Mouse (Mus musculus) spleen, adult 2 months (tissue): ENCODE measurements around the gene Naa11. TPM values are rescaled to one million over a fixed set of nuclear protein-coding genes. Genes with fewer than 3 reads are reported as not detected.

ENCODE experiments used
- DNase-seq, 2 experiments: peaks; one replicate each; pipeline versions ENCODE4 v3.0.0 to v3.0.0-alpha.2; 2012 to 2021; ENCODE audit warnings: low spot score in 2 of 2, low read depth in 1 of 2
- H3K27ac ChIP-seq: fragments of 200-500 bp; 2 replicates; pipeline ENCODE4 v1.5.1; 2012; ENCODE audit warnings: low read length, inconsistent platforms; ENCODE audit not compliant: insufficient read depth
- H3K27me3 ChIP-seq: fragments of 200-500 bp; 2 replicates; pipeline ENCODE4 v1.6.1; 2012; ENCODE audit warnings: mild to moderate bottlenecking, moderate library complexity, low read length, inconsistent platforms; ENCODE audit not compliant: control insufficient read depth, insufficient read depth
- H3K36me3 ChIP-seq: fragments of 200-500 bp; 2 replicates; pipeline ENCODE4 v1.6.1; 2012; ENCODE audit warnings: mild to moderate bottlenecking, low read length, inconsistent platforms; ENCODE audit not compliant: control insufficient read depth, insufficient read depth
- H3K4me1 ChIP-seq: fragments of 200-500 bp; 2 replicates; pipeline ENCODE4 v1.6.1; 2011; ENCODE audit warnings: inconsistent platforms; ENCODE audit not compliant: control insufficient read depth, insufficient read depth, insufficient read length
- H3K4me3 ChIP-seq: fragments of 200-500 bp; 2 replicates; pipeline ENCODE4 v1.5.1; 2011; ENCODE audit warnings: mild to moderate bottlenecking, inconsistent platforms; ENCODE audit not compliant: insufficient read depth, insufficient read length; ENCODE audit errors: extremely low read depth
- CTCF ChIP-seq: fragments of 200-500 bp; IDR thresholded peaks from 2 replicates; pipeline ENCODE4 v1.5.1; 2011; ENCODE audit warnings: mild to moderate bottlenecking, inconsistent platforms; ENCODE audit not compliant: insufficient read depth, insufficient read length, insufficient replicate concordance; ENCODE audit errors: extremely low read depth
- POLR2A ChIP-seq: fragments of 200-500 bp; IDR thresholded peaks from 2 replicates; pipeline ENCODE4 v1.6.1; 2011; ENCODE audit warnings: low read depth, low read length, inconsistent platforms
- WGBS: fragments of 180-500 bp; shearing (Covaris S2); methylation state at CpG from one replicate; pipeline ENCODE4 v1.1.7; 2018; 5-methylcytosine and 5-hydroxymethylcytosine counted together
- polyA plus RNA-seq: library from polyadenylated mRNA; depleted of rRNA; stranded (reverse); fragments of >200 nt; gene quantifications from 2 replicates; pipeline ENCODE4 v1.2.3, GENCODE M21; 2012

Gene Naa11
- polyA plus RNA-seq, 1 experiment: not detected

- DNase-seq: no peak
- H3K27me3 ChIP-seq: no peaks in the 10 kb centered on the region
- WGBS: 92% methylated on average over 6 of the region's 6 CpGs
- H3K36me3 ChIP-seq: no peaks in the 10 kb centered on the region
- no peak overlapping the region for H3K4me3 ChIP-seq
- no peaks in the 10 kb centered on the region for H3K4me1 ChIP-seq
- TF ChIP-seq POLR2A: no peak
- H3K27ac ChIP-seq: no peak overlapping the region
Observed at GRCm38 (mm10) chr5:97410190-97410589, 18.0 kb upstream of the Naa11 start.

DNA sequence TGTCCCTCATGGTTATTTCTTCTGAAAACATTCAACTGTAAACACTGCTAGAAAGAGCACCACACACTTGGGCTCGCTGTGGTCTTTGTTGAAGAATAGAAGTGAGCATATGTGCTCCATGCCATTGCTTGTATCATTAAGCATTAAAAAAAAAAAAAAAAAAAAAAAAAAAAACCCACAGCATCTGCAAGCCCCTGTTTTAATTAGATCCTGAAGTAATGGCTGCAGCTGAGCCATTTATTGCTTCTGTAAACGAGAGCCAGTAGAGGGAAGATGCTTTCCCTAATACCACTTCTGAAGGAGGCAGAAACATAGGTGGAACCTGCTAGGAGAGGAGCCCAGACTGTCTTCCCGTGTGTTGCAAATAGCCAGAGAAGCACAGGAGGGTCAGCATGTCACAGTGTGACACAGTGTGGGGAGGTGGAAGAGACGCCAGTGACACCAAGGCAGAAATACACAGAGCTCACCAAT lies 17.1 kb upstream of the Naa11 start:
- no peak for TF ChIP-seq CTCF
- 68% methylated on average over 4 of the region's 4 CpGs for WGBS
- Histone ChIP-seq H3K36me3 (no peaks in the 10 kb centered on the region), H3K27me3 (no peaks in the 10 kb centered on the region), H3K27ac (no peak overlapping the region), H3K4me3 (no peak overlapping the region), H3K4me1 (no peaks in the 10 kb centered on the region)
- DNase-seq: no peak

GRCm38 (mm10) chr5:97401042-97401441 lies 8.9 kb upstream of the Naa11 start:
- no peaks in the 10 kb centered on the region for H3K36me3 ChIP-seq
- no peak overlapping the region for H3K4me3 ChIP-seq
- DNase-seq: no peak
- H3K27me3 ChIP-seq: no peaks in the 10 kb centered on the region
- TF ChIP-seq CTCF: no peak
- no peak for TF ChIP-seq POLR2A
- H3K27ac ChIP-seq: no peak overlapping the region
- peaks cover 4% of the 10 kb centered on the region; the same call in 1 of the 2 replicates for H3K4me1 ChIP-seq

DNA sequence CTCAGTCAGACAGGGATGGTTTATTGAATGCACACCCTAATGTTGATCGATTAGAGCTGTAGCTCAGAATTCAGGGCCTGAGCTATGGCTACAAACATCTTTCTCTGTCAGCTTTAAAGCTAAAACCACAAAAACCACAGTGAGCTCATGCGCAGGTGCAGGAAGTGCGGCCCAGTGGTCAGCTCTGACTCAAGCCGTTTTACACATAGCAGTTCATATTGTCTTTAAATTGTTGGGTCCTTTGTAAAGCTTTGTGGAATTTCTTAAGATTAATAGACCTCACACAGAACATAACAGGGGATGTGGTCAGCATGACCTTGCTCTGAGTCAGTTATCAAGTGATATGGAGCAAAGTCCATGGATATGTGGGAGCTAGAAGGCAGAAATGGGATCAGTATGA lies 5.4 kb upstream of the Naa11 start:
- WGBS: 12% methylated on average over 4 of the region's 4 CpGs
- no peak overlapping the region for H3K27ac ChIP-seq
- DNase-seq: peak; percentile 47 to 48
- no peak for TF ChIP-seq CTCF
- no peak for TF ChIP-seq POLR2A
- no peak overlapping the region for H3K4me3 ChIP-seq
- no peaks in the 10 kb centered on the region for H3K36me3 ChIP-seq
- H3K4me1 ChIP-seq: peaks cover 4% of the 10 kb centered on the region; the same call in 1 of the 2 replicates
- no peaks in the 10 kb centered on the region for H3K27me3 ChIP-seq

GRCm38 (mm10) chr5:97387622-97388021 lies 4.6 kb downstream of the Naa11 start:
- no peak for DNase-seq
- no peaks in the 10 kb centered on the region for H3K27me3 ChIP-seq
- no peaks in the 10 kb centered on the region for H3K4me1 ChIP-seq
- 90% methylated on average over 6 of the region's 6 CpGs for WGBS
- TF ChIP-seq CTCF (no peak), POLR2A (no peak)
- no peak overlapping the region for H3K27ac ChIP-seq
- no peaks in the 10 kb centered on the region for H3K36me3 ChIP-seq
- no peak overlapping the region for H3K4me3 ChIP-seq

DNA sequence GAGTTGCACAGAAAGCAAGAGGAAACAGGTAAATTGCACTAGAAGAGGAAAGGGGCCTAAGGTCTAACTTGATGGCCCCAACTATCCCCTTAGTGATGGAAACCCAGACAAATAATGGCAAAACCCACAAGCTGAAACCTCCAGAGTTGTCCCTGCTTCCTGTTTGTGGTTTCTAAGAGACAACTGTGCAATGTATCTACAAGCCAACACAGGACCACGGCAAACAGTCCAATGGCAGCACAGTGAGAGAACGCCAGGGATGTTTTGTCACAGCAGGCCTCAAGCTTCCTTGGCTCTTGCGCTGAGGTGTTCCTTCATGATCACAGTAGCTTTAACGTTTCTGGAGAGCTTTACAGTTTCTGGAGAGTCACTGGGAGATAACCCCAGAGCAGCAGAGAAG lies 7.8 kb downstream of the Naa11 start:
- no peak for TF ChIP-seq CTCF
- TF ChIP-seq POLR2A: no peak
- H3K4me3 ChIP-seq: no peak overlapping the region
- no peaks in the 10 kb centered on the region for H3K4me1 ChIP-seq
- no peaks in the 10 kb centered on the region for H3K27me3 ChIP-seq
- 25% methylated on average over 4 of the region's 4 CpGs for WGBS
- no peak for DNase-seq
- H3K27ac ChIP-seq: no peak overlapping the region
- no peaks in the 10 kb centered on the region for H3K36me3 ChIP-seq

- Histone ChIP-seq H3K4me3 (no peak overlapping the region), H3K27me3 (no peaks in the 10 kb centered on the region), H3K4me1 (no peaks in the 10 kb centered on the region), H3K27ac (no peak overlapping the region), H3K36me3 (no peaks in the 10 kb centered on the region)
- TF ChIP-seq CTCF (no peak), POLR2A (no peak)
- 79% methylated on average over 14 of the region's 14 CpGs for WGBS
- no peak for DNase-seq
Observed at GRCm38 (mm10) chr5:97382548-97383222, 9.5 kb downstream of the Naa11 start.
